Mouse (Mus musculus) gastrocnemius, adult 8-10 months (tissue): Measurements from ENCODE around the gene Copz1. TPM values are rescaled to one million over a fixed set of nuclear protein-coding genes. Genes with fewer than 3 reads are reported as not detected.

ENCODE experiments used
- DNase-seq, 2 experiments: peaks; one replicate each; pipeline ENCODE4 v3.0.0; 2022; ENCODE audit warnings: low spot score in 2 of 2
- total RNA-seq, 4 experiments: library from RNA; stranded (reverse); gene quantifications; 2 replicates each; pipeline ENCODE4 v1.2.4; 2022

Gene Copz1
- total RNA-seq, 4 experiments from 2014 or later, result 34.7 to 39.4 (median 35.6) TPM

DNA sequence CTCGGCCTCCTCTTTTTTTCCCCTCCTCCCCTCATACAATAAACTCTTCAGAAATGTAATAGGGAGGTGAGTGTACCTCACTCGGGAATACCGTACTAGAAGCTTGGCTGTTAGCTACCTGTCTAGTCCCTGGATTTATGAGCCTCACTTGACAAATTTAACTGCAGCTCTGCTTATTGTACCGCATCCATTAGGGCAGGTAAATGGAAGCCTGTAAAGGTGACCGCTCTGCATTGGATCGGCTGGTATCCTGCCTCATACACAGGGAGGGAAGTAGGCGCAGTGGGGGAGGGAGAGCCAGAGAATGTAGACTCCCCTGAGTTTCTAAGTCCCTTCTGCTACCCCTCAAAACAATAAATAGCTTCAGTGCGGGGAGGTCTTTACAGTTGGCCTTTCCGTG, 18.3 kb downstream of the Copz1 start:
- no peak for DNase-seq

- DNase-seq, result no peak
Measured at GRCm38 (mm10) chr15:103292673-103293345, 20.3 kb downstream of the Copz1 start.

GRCm38 (mm10) chr15:103293375-103293774, 20.9 kb downstream of the Copz1 start:
- DNase-seq, result no peak

DNA sequence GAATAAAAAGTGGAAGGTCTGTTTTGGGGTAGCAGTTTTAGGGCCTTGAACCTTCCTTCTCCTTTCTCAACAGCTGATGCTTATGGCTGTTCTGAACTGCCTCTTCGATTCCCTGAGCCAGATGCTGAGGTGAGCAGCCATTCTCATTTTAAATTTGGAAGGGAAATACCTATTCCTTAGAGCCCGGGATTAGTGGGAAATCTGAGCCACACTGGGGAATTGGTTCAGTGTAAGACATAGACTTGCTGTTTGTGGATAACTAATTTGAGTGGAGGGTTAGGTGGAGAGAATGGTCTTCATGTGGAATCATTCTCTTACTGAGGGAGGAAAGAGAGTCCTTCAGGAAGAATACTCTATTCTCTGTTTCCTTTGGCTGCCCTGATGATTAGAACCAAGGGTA, 22.1 kb downstream of the Copz1 start:
- DNase-seq, result no peak

GRCm38 (mm10) chr15:103295851-103296250, 23.3 kb downstream of the Copz1 start:
- no peak for DNase-seq

DNA sequence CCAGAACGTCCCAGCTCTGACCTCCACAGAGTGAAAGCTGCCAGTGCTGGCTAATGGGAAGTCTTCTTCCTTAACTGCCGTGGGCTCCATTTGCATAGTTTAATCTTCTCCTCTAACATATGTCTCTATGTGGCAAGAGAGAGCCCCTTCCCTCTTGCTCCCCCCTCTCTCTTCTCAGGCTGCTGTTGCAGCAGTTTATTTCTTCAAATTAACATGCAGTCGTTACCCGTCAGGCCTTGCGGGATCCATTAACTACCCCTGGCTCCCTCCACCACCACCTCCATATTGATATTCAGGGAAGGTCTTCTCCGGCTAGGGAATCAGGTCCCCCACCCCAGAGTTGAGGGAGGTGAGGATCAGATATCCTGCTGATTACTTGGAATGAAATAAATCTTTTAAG, 24.8 kb downstream of the Copz1 start:
- DNase-seq, result no peak

DNA sequence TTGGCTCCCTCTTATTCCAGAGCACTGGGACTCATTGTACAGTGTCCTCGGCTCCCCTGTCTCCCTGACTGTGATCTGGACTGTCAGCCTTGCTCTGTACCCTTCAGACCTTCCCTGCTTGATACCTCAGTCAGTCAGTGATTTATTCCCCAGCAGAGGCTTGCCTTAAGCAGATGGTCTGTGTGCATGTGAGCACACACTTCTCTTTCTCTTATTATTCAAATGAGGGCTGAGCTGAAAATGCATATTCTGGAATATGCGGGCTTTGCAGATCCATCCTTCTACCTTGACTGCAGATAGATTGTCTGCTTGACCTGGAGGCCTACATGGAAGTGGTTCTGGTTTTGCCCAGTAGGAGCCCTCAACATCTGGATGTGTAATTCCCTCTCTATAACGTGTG, 25.5 kb downstream of the Copz1 start:
- DNase-seq, result no peak

DNA sequence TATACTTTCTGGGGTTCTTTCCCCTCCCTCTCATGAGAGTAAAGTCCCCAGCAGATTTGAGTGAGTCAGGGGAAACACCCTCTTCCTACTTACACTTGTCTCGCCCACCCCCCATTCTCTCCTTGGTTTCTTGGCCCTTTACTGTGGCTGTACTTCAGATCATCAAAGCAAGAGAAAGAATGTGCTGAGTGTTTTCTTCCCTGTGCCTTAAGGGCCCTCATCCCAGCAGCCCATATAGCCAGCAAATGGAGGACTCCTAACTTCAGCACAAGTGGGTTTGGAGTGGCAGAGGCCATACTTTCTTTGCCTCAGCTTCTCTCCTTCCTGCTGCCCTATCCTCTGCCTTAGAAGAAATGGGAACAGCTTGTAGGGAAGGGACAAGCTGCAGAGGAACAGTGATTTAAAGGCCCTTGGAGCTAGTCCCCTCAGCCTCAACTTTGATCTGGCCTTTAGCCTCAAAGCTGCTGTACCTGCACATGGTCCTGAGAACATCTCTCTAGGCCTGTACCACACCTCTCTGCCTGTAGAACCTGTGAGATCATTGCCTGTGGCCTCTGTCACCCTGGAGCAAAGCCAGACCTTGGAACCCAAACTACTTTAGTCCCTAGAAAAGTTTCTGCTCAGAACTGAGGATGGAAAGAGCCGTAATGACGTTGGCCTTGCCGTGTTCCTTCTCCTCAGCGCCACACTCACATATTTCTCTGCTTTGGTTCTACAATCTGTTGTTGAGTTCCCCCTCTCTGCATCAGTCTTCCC, 26.5 kb downstream of the Copz1 start:
- no peak for DNase-seq

GRCm38 (mm10) chr15:103299644-103300043, 27.1 kb downstream of the Copz1 start:
- no peak for DNase-seq

- no peak for DNase-seq
Measured at GRCm38 (mm10) chr15:103300067-103300471, 27.6 kb downstream of the Copz1 start.

DNA sequence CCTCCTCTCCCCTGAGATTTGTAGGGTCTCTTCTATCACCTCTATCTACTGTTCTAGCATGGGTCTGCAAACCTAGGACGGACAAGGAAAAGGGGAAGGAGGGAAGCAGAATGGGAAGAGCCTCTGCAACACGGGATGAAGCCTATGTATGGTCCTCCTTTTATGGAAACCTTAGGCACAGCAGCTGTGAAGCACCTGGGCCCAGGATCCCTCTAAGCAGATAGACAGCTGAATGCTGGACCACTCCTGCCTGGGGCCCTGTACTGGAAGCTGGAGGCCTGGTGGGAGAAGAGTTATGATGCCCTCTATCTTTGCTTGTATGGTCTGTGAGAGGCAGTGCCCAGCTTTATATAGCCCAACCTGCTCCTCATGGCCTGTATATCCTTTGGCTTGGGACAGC, 28.0 kb downstream of the Copz1 start:
- DNase-seq, result no peak

GRCm38 (mm10) chr15:103301046-103301445, 28.5 kb downstream of the Copz1 start:
- no peak for DNase-seq

- DNase-seq, result no peak
Measured at GRCm38 (mm10) chr15:103301547-103302340, 29.2 kb downstream of the Copz1 start.

- DNase-seq, result no peak
Measured at GRCm38 (mm10) chr15:103302341-103303021, 30.0 kb downstream of the Copz1 start.

DNA sequence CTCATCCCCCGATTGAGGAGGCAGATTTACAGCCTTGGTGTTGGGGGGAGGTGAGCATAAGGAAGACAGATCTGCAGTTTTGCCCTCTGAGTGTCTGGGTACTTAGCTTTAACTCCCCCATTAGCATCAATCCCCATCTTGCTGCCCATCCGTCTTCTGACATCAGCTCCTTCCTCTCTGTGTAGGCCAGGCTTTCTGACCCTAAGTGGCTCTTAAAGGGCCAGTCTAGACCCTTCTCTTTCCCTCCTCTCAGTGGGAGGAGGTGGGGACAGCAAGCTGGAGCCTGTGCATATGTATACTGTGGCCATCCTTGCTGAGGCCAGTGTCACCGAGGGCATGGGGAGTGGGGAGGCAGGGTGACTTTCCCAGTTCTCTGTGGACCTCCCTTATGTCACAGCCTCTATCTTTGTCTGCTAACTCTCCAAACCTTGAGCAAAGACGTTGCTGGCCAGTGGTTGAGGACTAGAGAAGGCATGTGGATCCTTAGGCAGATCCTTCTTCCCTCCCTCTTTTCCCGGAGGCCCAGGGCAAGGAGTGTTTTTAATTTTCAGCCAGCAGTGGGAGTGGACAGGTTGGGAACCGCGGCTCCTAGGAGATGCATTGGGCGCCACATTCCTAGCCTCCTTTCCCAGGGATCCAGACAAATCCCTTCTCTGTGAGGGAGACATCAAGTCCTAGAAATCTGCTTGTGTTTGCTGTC, 31.6 kb downstream of the Copz1 start:
- DNase-seq, result no peak

- DNase-seq, result no peak
Measured at GRCm38 (mm10) chr15:103304616-103304969, 32.1 kb downstream of the Copz1 start.

DNA sequence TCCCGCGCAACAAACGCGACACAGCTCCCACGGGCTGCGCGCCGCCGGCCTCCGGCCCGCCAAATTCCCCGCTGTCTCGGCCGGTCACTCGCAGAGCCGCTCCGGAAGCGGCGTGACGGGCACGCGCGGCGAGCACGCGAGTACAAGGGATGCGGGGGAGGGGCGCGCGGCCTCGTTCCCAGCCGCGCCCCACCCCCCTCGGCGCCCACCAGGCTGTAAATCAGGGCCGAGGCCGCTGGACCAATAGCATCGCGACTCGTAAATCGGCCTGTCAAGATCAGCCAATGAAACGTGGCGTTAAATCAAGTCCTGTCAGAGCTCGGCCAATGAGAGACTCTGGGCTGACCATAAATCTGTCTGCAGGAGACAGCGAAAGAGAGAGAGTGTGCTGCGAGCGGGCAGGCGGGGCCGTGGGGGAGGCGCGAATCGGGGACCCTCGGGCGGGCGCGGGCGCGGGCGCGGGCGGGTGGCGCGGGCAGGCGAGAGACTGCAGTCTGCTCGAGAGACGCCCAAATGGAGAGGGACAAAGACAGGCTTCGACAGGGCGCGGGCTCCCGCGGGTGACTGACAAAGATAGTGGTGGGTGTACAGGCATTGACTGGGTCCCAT, 32.7 kb downstream of the Copz1 start:
- DNase-seq, result peak; percentile 91 to 93

DNA sequence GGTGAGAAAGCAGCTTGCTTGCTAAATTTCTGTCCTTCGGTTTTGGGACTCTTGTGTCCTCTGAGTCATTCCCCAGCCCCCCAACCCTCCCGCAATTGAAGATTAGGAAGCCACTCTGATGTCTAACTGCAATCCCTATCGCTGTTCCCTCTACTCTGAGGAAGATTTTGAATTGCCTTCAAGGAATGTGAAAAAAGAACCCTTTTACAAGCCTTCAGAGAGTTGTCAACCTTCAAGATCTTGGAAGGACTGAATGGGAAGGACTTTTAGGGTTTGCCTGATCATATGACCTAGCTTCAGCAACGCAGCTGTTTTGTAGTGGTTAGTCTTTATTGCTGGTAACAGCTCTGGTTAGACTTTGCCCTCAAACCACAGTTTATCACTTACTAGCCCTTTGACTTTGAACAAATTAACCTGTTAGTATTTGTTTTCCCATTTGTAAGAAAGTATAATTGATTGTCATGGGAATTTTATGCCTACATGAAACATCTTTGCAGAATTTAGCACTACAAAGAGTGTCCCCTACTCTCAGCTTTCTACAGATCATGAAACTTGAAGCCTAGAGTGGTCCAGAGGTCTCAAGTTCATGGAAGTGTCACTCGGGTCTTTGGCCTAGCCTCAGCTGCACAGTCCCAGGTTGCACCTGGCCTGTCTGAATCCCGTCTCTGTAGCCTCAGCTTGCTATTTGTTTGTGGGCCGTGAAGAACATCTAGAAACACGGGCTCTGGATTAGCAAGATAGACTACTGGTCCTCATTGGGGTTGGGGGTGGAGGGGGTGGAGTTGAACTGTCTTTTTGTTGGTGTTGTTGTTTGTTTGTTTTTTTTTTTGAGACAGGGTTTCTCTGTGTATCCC, 33.5 kb downstream of the Copz1 start:
- no peak for DNase-seq

DNA sequence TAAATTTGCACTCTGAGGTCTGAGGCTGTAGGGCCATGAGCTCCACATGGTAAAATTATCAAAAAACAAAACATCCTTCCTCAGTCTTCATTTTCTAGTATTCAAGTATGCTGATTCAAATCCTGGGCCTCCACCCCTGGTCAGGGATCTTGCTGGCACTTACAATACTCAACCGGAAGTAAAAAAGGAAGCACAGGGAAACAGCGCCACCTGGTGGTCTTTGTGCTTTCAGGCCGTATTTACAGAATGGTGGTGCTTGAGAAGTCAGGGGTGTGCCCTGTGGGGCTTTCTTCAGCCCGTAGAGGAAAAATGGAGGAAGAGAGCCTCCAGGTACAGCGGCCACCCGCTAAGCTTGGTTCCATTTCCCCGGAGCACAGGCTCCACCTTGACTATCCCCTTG, 34.6 kb downstream of the Copz1 start:
- DNase-seq, result peak; percentile 89 to 90
